Mouse (Mus musculus) E14TG2a.4 (cell line): ENCODE results near the gene Tenm4.

ENCODE experiments used
- H3K27me3 ChIP-seq: 2 replicates; pipeline ENCODE4 v1.6.1; 2014; ENCODE audit warnings: low read length, control low read depth; ENCODE audit not compliant: insufficient read depth
- H3K36me3 ChIP-seq: 2 replicates; pipeline ENCODE4 v1.6.1; 2014; ENCODE audit warnings: low read length, control low read depth; ENCODE audit not compliant: insufficient read depth
- H3K4me1 ChIP-seq: replicated peaks from 2 replicates; pipeline ENCODE4 v1.6.1; 2014; ENCODE audit warnings: low read depth, low read length, control low read depth
- H3K4me3 ChIP-seq: replicated peaks from 2 replicates; pipeline ENCODE4 v1.5.1; 2014; ENCODE audit warnings: mild to moderate bottlenecking, low read length
- H3K9me3 ChIP-seq: 2 replicates; pipeline ENCODE4 v1.6.1; 2014; ENCODE audit warnings: low read length, control low read depth
- CTCF ChIP-seq: conservative IDR thresholded peaks from 2 replicates; pipeline ENCODE4 v1.5.1; 2014; ENCODE audit warnings: low read length
- NANOG ChIP-seq: IDR thresholded peaks from 2 replicates; pipeline ENCODE4 v1.6.1; 2014; ENCODE audit warnings: borderline replicate concordance, low read length, mixed read lengths
- POU5F1 ChIP-seq: IDR thresholded peaks from 2 replicates; pipeline ENCODE4 v1.6.1; 2014; ENCODE audit warnings: low read length, borderline replicate concordance

The Tenm4 gene

DNA sequence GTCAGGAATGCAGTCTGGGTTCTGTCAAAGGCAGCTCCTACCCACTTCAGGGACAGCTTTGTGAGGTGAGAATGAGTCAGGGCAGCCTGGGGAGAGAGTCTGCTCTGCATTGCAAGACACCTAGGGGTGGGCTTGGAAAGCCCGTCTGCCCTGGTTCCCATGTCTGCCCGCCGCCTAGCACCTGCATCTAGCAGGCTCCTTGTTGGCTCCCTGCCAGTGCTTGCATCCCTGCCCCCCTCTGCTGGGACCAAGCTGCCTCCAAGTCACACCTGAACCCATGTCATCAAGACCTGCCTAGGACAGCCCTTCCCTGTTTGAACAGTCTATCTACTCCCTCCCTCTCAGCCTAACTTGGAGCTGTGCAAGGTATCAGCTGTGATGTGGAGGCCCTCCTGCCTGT, 489.9 kb downstream of the Tenm4 start:
- Histone ChIP-seq H3K27me3 (peaks cover 14% of the 10 kb centered on the region), H3K4me1 (peaks cover 35% of the 10 kb centered on the region), H3K36me3 (no peaks in the 10 kb centered on the region), H3K9me3 (no peaks in the 10 kb centered on the region), H3K4me3 (no peak overlapping the region)
- TF ChIP-seq POU5F1: no peak
- no peak for TF ChIP-seq CTCF
- TF ChIP-seq NANOG: no peak

DNA sequence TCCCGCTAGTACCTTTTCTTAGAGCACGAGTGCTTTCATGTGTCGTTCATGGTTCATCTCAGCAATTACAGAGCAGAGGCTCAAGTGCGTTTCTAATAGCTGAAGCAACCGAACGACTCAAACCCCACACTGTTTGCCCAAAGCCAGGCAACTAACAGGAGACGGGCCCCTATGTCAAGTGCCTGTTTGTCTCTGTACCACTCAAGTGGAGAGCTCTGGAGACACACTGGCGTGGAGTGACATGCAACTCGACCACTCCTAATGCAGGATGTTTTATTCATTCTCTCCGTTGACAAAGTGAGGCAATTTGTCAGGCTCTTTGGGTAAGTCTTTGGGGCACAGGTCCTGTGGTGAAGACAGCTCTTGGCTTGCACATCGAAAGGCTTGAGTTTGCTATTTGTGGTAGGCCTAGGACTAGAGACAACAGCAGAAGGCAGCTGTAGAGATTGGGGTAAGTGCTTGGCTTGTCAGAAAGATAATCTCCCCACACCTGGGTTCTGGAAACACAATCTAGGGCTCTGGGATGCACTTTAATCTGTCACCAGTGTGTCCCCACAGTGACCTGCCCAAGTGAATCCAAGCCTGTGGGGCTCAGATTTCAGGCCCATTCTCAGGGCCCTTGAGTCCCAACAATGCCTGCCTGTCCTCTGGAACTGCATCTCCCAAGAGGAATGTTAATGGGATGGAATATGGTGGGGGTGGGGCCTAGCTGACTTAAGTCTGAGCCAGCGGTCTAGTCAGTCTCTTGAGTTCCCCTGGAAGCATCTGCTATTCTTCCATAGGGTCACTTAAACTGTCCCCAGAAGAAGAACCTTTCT, 490.5 kb downstream of the Tenm4 start:
- Histone ChIP-seq H3K27me3 (peaks cover 17% of the 10 kb centered on the region), H3K4me1 (peaks cover 29% of the 10 kb centered on the region)
- TF ChIP-seq NANOG (no peak), POU5F1 (no peak), CTCF (no peak)

DNA sequence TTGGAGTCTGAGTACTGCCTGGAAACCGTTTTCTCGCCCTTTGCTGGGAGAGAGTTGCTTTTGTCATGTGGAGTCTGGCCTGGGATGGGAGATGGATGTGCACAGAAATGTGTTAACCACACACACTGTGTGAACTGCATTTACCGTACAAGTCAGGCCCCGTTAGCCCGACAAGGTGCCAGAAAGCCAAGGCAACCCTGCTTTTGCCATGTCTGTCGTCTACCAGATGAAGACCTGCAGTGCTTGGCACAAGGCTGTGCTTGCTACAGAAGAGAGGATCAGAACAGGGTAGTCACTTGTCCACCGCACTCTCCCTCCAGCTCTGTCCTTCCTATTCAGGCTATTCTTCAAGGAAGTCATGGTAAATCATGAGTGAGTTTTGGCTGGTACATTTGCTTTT, 492.3 kb downstream of the Tenm4 start:
- H3K36me3 ChIP-seq: no peaks in the 10 kb centered on the region
- no peak for TF ChIP-seq POU5F1
- no peak for TF ChIP-seq CTCF
- no peak for TF ChIP-seq NANOG

More for the DNA sequence above, 490.5 kb downstream of the Tenm4 start:
- H3K9me3 ChIP-seq: no peaks in the 10 kb centered on the region
- H3K4me3 ChIP-seq: no peak overlapping the region
- H3K36me3 ChIP-seq: no peaks in the 10 kb centered on the region

DNA sequence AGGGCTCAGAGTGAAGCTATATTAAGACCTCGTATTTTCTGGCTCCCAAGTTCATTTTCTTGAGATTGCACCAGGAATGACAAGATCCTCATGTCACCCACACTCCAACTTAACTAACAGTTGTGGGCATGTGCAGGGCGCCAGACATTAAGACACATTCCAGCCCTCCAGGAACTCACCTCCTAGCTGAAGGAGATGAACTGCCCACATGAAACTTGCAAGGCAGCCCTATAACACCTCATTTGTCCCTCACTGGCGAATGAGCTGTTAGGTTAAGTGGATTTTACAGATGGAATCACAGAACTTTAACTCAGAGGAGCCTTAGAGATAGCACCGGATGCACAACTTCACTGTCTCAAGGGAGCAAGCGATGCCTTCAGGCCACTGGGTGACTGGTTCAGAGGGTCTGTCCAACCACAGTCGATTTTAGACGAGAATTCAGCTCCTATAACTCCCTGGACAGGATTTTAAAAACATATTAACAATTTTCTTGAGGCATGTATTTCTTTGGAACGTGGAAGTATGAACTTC, 495.4 kb downstream of the Tenm4 start:
- H3K4me3 ChIP-seq: no peak overlapping the region
- TF ChIP-seq NANOG (no peak), POU5F1 (no peak), CTCF (no peak)

More for the DNA sequence above, 492.3 kb downstream of the Tenm4 start:
- Histone ChIP-seq H3K9me3 (no peaks in the 10 kb centered on the region), H3K4me1 (peaks cover 20% of the 10 kb centered on the region), H3K4me3 (no peak overlapping the region), H3K27me3 (peaks cover 14% of the 10 kb centered on the region)

DNA sequence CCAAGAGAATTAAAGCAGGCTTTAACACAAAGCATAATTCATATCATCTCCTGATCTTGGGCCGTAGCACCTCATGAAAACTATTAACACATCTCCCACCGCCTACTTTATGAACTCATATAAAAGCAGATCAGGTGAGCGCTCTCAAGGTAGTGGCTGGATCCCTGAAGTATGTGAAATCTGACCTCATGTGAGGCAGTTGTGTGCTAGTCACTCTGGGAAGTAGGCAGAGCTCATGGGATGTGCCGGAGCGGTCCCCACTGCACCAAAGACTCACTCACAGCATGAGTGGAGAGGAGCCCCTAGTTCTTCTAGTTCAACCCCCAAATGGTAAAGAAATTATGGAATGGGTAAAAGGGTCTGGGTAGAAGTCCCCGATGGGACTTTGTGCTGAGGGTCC, 496.6 kb downstream of the Tenm4 start:
- Histone ChIP-seq H3K4me1 (peaks cover 35% of the 10 kb centered on the region), H3K9me3 (no peaks in the 10 kb centered on the region), H3K36me3 (no peaks in the 10 kb centered on the region), H3K27me3 (peaks cover 7% of the 10 kb centered on the region), H3K4me3 (no peak overlapping the region)
- no peak for TF ChIP-seq NANOG
- no peak for TF ChIP-seq CTCF
- no peak for TF ChIP-seq POU5F1

More for the DNA sequence above, 495.4 kb downstream of the Tenm4 start:
- Histone ChIP-seq H3K9me3 (no peaks in the 10 kb centered on the region), H3K36me3 (no peaks in the 10 kb centered on the region), H3K4me1 (peaks cover 32% of the 10 kb centered on the region), H3K27me3 (peaks cover 7% of the 10 kb centered on the region)

DNA sequence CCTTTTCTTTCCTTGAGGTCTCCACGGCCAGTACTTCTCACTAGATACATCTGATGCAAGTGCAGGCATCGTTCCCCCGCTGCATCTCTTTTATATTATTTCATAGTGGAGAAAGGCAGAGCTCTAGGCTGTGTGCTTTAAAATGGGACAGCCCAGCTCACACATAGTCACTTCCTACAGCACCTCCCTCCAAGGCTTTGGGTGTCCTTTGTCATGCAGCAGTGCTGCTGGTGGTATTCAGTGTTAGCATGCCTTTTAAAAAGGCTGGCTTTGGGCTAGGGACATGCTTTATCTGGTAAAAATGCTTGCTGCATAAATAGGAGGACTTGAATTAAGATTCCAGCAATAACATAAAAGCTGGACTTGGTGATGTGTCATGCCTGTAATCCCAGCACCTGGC, 499.0 kb downstream of the Tenm4 start:
- H3K36me3 ChIP-seq: no peaks in the 10 kb centered on the region
- peaks cover 19% of the 10 kb centered on the region for H3K27me3 ChIP-seq
- no peak overlapping the region for H3K4me3 ChIP-seq
- H3K9me3 ChIP-seq: no peaks in the 10 kb centered on the region
- peaks cover 40% of the 10 kb centered on the region for H3K4me1 ChIP-seq
- TF ChIP-seq POU5F1: peak; percentile 56; the same call in 1 of the 2 replicates
- TF ChIP-seq NANOG: no peak

DNA sequence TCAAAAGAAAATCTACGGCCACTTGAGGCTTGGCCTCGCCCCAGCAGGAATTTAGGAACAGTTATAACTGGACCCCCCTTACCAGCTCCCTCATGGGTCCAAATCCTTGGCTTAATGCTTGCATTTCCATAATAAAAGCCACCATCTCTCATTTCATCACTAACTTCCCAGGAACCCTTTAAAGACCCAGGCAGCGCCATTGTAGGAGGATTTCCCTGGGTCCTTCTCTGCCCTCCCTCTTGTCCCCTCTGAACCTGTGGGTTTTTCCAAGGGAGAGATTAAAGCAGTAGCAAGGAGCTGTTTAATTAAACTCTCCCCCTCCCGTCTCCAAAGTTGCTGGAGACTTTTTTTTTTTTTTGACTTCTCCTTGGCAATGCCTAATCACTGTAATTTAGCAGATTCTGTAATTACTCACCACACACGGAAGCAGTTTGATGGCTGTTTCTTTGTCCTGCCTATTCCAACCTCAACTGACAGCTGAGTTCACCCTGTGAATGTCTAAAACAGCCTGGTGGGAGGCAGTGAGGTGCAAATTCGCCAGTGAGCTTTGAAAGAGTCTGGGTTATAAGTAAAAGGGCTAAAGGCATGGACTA, 501.4 kb downstream of the Tenm4 start:
- TF ChIP-seq NANOG (peak; percentile 83; the same call in 1 of the 2 replicates), POU5F1 (peak; percentile 51; the same call in 1 of the 2 replicates), CTCF (no peak)
- Histone ChIP-seq H3K9me3 (no peaks in the 10 kb centered on the region), H3K36me3 (no peaks in the 10 kb centered on the region), H3K4me1 (peaks cover 40% of the 10 kb centered on the region), H3K4me3 (no peak overlapping the region), H3K27me3 (peaks cover 21% of the 10 kb centered on the region)

DNA sequence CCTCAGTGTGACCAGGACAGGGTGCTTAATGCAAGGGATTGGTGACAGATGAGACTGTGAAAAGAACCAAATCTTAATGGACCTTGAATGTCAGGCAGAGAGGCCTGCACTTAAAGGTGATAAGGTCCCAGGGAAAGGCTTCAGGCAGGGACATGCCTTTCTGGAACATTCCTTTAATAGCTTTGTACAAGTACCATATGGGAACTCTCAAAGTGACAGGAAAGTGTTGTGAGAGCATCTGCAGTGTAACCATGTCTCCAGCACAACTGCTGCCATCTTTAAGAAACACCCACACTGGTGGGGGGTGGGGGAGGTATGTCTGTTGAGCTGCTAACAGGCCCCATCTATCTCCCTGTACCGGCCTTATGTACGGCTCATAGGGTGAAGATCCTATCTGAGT, 506.0 kb downstream of the Tenm4 start:
- peaks cover 12% of the 10 kb centered on the region for H3K4me1 ChIP-seq
- H3K27me3 ChIP-seq: peaks cover 21% of the 10 kb centered on the region
- TF ChIP-seq NANOG: no peak
- TF ChIP-seq CTCF: no peak
- no peak for TF ChIP-seq POU5F1
- H3K4me3 ChIP-seq: no peak overlapping the region
- H3K9me3 ChIP-seq: no peaks in the 10 kb centered on the region
- H3K36me3 ChIP-seq: no peaks in the 10 kb centered on the region
